In the genomic region with DNA sequence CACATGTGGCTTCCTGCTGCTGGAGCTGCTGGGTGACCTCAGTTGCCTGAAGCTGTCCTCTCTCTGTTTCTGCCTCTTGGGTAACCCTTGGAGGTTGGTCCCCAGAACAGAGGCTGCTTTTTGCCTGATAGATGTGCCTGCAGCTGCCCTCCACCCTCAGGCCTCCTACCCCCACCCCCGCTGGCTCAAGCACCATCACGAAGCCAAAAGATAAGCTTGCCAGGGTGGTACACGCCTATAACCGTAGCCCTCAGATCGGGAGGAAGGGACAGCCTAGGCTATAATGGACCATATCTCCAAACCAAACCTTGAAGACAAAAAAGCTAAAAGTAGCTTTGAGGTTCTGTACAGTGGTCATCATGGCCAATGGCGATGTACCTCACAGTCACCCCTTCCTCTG, we compare ENCODE assay signal across 24 mouse cellular contexts. TPM values are rescaled to one million over a fixed set of nuclear protein-coding genes. Genes with fewer than 3 reads are reported as not detected.
DNase-seq lines count a peak whose midpoint lies in the region; ATAC-seq and TF ChIP-seq lines count a peak whose summit lies in the region.
"Had no signal": no experiment of that assay in that cellular context is flagged by ENCODE, and none has a peak within 500 bp of the region (broad histone marks: within the 10 kb centered on the region; RNA-seq: fewer than 3 reads in every experiment).

No protein-coding gene starts in this region.

- peak; percentile 40; the same call in 1 of the 2 replicates for ATAC-seq in lung, embryonic 14.5 days (ENCODE audit: insufficient read depth)
- ATAC-seq in erythroblast, adult 5-6 weeks (replicated peaks; ENCODE audit: low FRiP score, poor library complexity, severe bottlenecking), result peak; percentile 79
- peak; percentile 98 for ATAC-seq in liver, embryonic 13.5 days (ENCODE audit: low read depth)
- ATAC-seq in megakaryocyte-erythroid progenitor cell, adult 5-6 weeks (replicated peaks; ENCODE audit: low FRiP score, low TSS enrichment, poor library complexity, severe bottlenecking), result peak; percentile 84
- ATAC-seq: forebrain, embryonic 13.5 days had no signal

- H3K27me3 ChIP-seq in lung, embryonic 14.5 days (ENCODE audit: insufficient read depth, low read length), result no peaks in the 10 kb centered on the region
- no peaks in the 10 kb centered on the region for H3K27me3 ChIP-seq in liver, embryonic 13.5 days
- H3K27me3 ChIP-seq: forebrain, embryonic 13.5 days; lung, embryonic 15.5 days; midbrain, embryonic 12.5 days had no signal

- H3K4me2 ChIP-seq in lung, embryonic 14.5 days, result no peak overlapping the region
- peak overlapping the region; percentile 55 for H3K4me2 ChIP-seq in liver, embryonic 13.5 days
- H3K4me2 ChIP-seq: forebrain, embryonic 13.5 days; lung, embryonic 15.5 days; midbrain, embryonic 12.5 days had no signal

- H3K27ac ChIP-seq in lung, embryonic 14.5 days (ENCODE audit: low read depth), result no peak overlapping the region
- peak overlapping the region; percentile 92 for H3K27ac ChIP-seq in liver, embryonic 13.5 days
- H3K27ac ChIP-seq: forebrain, embryonic 13.5 days; heart, adult 2 months; lung, embryonic 15.5 days; midbrain, embryonic 12.5 days had no signal

- TF ChIP-seq CTCF in lung, embryonic 14.5 days (IDR thresholded peaks at IDR 0.05; ENCODE audit: low read depth), result no peak

- no peaks in the 10 kb centered on the region for H3K4me1 ChIP-seq in lung, embryonic 14.5 days (ENCODE audit: insufficient read depth)
- peaks cover 43% of the 10 kb centered on the region for H3K4me1 ChIP-seq in liver, embryonic 13.5 days (replicated peaks)
- H3K4me1 ChIP-seq: lung, embryonic 15.5 days; midbrain, embryonic 12.5 days had no signal

- H3K36me3 ChIP-seq in lung, embryonic 14.5 days (ENCODE audit: insufficient read depth), result no peaks in the 10 kb centered on the region
- H3K36me3 ChIP-seq in liver, embryonic 13.5 days, result no peaks in the 10 kb centered on the region
- H3K36me3 ChIP-seq: lung, embryonic 15.5 days; midbrain, embryonic 12.5 days had no signal

- no peak overlapping the region for H3K4me3 ChIP-seq in lung, embryonic 14.5 days (ENCODE audit: low read depth, low read length)
- H3K4me3 ChIP-seq in liver, embryonic 13.5 days (replicated peaks), result peak overlapping the region; percentile 9; the same call in 1 of the 2 replicates
- H3K4me3 ChIP-seq: forebrain, embryonic 13.5 days; heart, adult 2 months; lung, embryonic 15.5 days; midbrain, embryonic 12.5 days had no signal

- no peak for DNase-seq in lung, embryonic 14.5 days
- DNase-seq in lung, adult 18-20 months, result no peak
- DNase-seq in liver, embryonic 13.5 days, result peak; percentile 70
- no peak for DNase-seq in ovary, postnatal 10 days (ENCODE audit: low spot score)
- DNase-seq in right cerebral cortex, postnatal 36 days (ENCODE audit: low spot score in 2 of 2), result no peak
- DNase-seq in testis, postnatal 14 days (ENCODE audit: low spot score), result no peak
- DNase-seq: adrenal gland, postnatal 36 days; gastrocnemius, postnatal 25 days; heart, adult 2 months; kidney, adult 8-10 months; kidney, postnatal 25 days; layer of hippocampus, adult 9-11 months; lung, postnatal 4 days; right cerebral cortex, postnatal 4 days; thymus, adult 18-20 months; thymus, postnatal 4 days had no signal

- no peak overlapping the region for H3K9ac ChIP-seq in lung, embryonic 14.5 days
- H3K9ac ChIP-seq in liver, embryonic 13.5 days, result peak overlapping the region; percentile 63
- H3K9ac ChIP-seq: forebrain, embryonic 13.5 days; lung, embryonic 15.5 days; midbrain, embryonic 12.5 days had no signal

- 71% methylated on average over 6 of the region's 6 CpGs for WGBS in lung, embryonic 14.5 days
- 26% methylated on average over 6 of the region's 6 CpGs for WGBS in liver, embryonic 13.5 days (ENCODE audit: insufficient replicate concordance)

- no peaks in the 10 kb centered on the region for H3K9me3 ChIP-seq in lung, embryonic 14.5 days (ENCODE audit: low read depth, low read length)
- no peaks in the 10 kb centered on the region for H3K9me3 ChIP-seq in liver, embryonic 13.5 days (replicated peaks)
- H3K9me3 ChIP-seq: forebrain, embryonic 13.5 days; lung, embryonic 15.5 days; midbrain, embryonic 12.5 days had no signal

RNA-seq across cellular contexts. Expression of a gene that starts 10.8 kb away (rescaled TPM):
- 0.35 and 0.37 TPM in 2 replicates for polyA plus RNA-seq in lung, embryonic 14.5 days (2014; fragmentation: Nextera tagmentation; extraction: Ambion mirVana)
- 3.8 and 10.4 TPM in 2 replicates for total RNA-seq in erythroblast, adult 5-6 weeks (2015; ENCODE audit: low replicate concordance)
- total RNA-seq in erythroblast, adult 5-6 weeks (2017; ENCODE audit: low replicate concordance), result 15.2 and 21.7 TPM in 2 replicates
- polyA plus RNA-seq in liver, embryonic 13.5 days (2015; fragmentation: Nextera tagmentation; extraction: Ambion mirVana), result 1.8 and 1.9 TPM in 2 replicates
- total RNA-seq in megakaryocyte-erythroid progenitor cell, adult 5-6 weeks (2014; fragmentation: Nextera tagmentation), result 6.4 and 9.0 TPM in 2 replicates
- total RNA-seq in megakaryocyte-erythroid progenitor cell, adult 5-6 weeks (2017), result 6.3 and 7.9 TPM in 2 replicates
- total RNA-seq: heart, adult 2 months had no signal

RNA-seq across cellular contexts. Expression of a gene that starts 11.2 kb away (rescaled TPM):
- 16.5 and 17.0 TPM in 2 replicates for polyA plus RNA-seq in lung, embryonic 14.5 days (2014; fragmentation: Nextera tagmentation; extraction: Ambion mirVana)
- 199 and 213 TPM in 2 replicates for total RNA-seq in erythroblast, adult 5-6 weeks (2015; ENCODE audit: low replicate concordance)
- 147 and 161 TPM in 2 replicates for total RNA-seq in erythroblast, adult 5-6 weeks (2017; ENCODE audit: low replicate concordance)
- polyA plus RNA-seq in liver, embryonic 13.5 days (2015; fragmentation: Nextera tagmentation; extraction: Ambion mirVana), result 21.4 and 22.7 TPM in 2 replicates
- total RNA-seq in megakaryocyte-erythroid progenitor cell, adult 5-6 weeks (2014; fragmentation: Nextera tagmentation), result 71.7 and 84.7 TPM in 2 replicates
- 16.0 and 19.1 TPM in 2 replicates for total RNA-seq in megakaryocyte-erythroid progenitor cell, adult 5-6 weeks (2017)

RNA-seq across cellular contexts. Expression of a gene that starts 12.8 kb away (rescaled TPM):
- 7.2 and 9.5 TPM in 2 replicates for polyA plus RNA-seq in lung, embryonic 14.5 days (2014; fragmentation: Nextera tagmentation; extraction: Ambion mirVana)
- 2.7 and 3.8 TPM in 2 replicates for total RNA-seq in erythroblast, adult 5-6 weeks (2015; ENCODE audit: low replicate concordance)
- 0.84 TPM in 1 of 2 replicates, not detected in the other for total RNA-seq in erythroblast, adult 5-6 weeks (2017; ENCODE audit: low replicate concordance)
- polyA plus RNA-seq in liver, embryonic 13.5 days (2015; fragmentation: Nextera tagmentation; extraction: Ambion mirVana), result 5.7 and 6.5 TPM in 2 replicates
- 9.9 and 11.8 TPM in 2 replicates for total RNA-seq in megakaryocyte-erythroid progenitor cell, adult 5-6 weeks (2014; fragmentation: Nextera tagmentation)
- total RNA-seq in megakaryocyte-erythroid progenitor cell, adult 5-6 weeks (2017), result 5.5 and 6.9 TPM in 2 replicates

RNA-seq across cellular contexts. Expression of a gene that starts 12.9 kb away (rescaled TPM):
- 31.5 and 37.2 TPM in 2 replicates for polyA plus RNA-seq in lung, embryonic 14.5 days (2014; fragmentation: Nextera tagmentation; extraction: Ambion mirVana)
- 1.7 and 1.9 TPM in 2 replicates for total RNA-seq in erythroblast, adult 5-6 weeks (2015; ENCODE audit: low replicate concordance)
- total RNA-seq in erythroblast, adult 5-6 weeks (2017; ENCODE audit: low replicate concordance), result 5.2 and 6.0 TPM in 2 replicates
- polyA plus RNA-seq in liver, embryonic 13.5 days (2015; fragmentation: Nextera tagmentation; extraction: Ambion mirVana), result 22.9 and 26.0 TPM in 2 replicates
- total RNA-seq in megakaryocyte-erythroid progenitor cell, adult 5-6 weeks (2014; fragmentation: Nextera tagmentation), result 28.3 and 41.7 TPM in 2 replicates
- 40.4 and 40.6 TPM in 2 replicates for total RNA-seq in megakaryocyte-erythroid progenitor cell, adult 5-6 weeks (2017)

RNA-seq across cellular contexts. Expression of a gene that starts 34.4 kb away (rescaled TPM):
- polyA plus RNA-seq in lung, embryonic 14.5 days (2014; fragmentation: Nextera tagmentation; extraction: Ambion mirVana), result not detected in 2 replicates
- total RNA-seq in erythroblast, adult 5-6 weeks (2015; ENCODE audit: low replicate concordance), result not detected in 2 replicates
- total RNA-seq in erythroblast, adult 5-6 weeks (2017; ENCODE audit: low replicate concordance), result not detected in 2 replicates
- not detected in 2 replicates for polyA plus RNA-seq in liver, embryonic 13.5 days (2015; fragmentation: Nextera tagmentation; extraction: Ambion mirVana)
- not detected in 2 replicates for total RNA-seq in megakaryocyte-erythroid progenitor cell, adult 5-6 weeks (2014; fragmentation: Nextera tagmentation)
- not detected in 2 replicates for total RNA-seq in megakaryocyte-erythroid progenitor cell, adult 5-6 weeks (2017)
- total RNA-seq: gastrocnemius, postnatal 25 days; heart, adult 2 months; neutrophil, adult 5-6 weeks had no signal
- polyA plus RNA-seq: forebrain, embryonic 13.5 days; heart, embryonic 16.5 days; limb, embryonic 11.5 days; midbrain, embryonic 12.5 days had no signal

Comparison
In these comparisons a context has a peak if more than half of its experiments do, and no peak if none do; other contexts are left out.
1. ATAC-seq: peak in every context shown above with its lines; median percentile 98 in liver, embryonic 13.5 days; 84 in megakaryocyte-erythroid progenitor cell, adult 5-6 weeks; 79 in erythroblast, adult 5-6 weeks; 40 in lung, embryonic 14.5 days.